Mouse (Mus musculus): ENCODE results near the gene Dnase2a.
A peak's percentile ranks its signal among the peaks of the same experiment; 100 is the strongest.

DNA sequence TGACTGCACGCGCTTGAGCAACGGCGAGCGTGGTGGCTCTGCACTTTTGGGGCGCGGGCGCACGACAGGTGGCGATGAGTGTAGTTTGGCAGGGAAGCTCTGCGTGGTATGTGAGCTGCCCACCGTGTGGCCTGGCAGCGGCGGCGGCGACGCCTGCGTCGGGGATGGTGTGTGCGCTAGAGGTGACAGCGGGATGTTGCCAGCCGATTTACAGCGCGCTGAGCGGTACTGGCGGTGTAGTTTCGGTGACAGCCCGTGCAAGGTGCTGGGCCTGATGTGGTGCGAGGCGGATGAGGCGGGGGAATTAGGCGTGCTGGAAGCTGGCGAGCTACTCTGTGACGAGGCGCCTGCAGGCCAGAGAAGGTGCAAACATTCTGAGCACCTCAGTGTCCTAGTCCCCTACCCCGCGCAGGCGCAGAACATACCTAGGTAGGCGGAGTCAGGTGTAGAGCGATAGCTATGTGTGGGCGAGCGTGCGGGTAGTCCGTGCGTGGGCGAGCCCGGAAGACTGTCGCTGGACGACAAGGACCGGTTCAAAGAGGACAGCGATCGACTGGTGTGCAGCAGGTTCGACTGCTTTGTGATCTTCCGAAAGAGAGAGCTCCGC lies 4.6 kb downstream of the Dnase2a start:
- TF ChIP-seq CTCF (IDR thresholded peaks at IDR 0.05; ENCODE audit: borderline replicate concordance, insufficient read depth, low read depth, low read length) (no peak), POLR2A (IDR thresholded peaks at IDR 0.05; ENCODE audit: borderline replicate concordance, insufficient read depth, low read length) (peak; percentile 84; the same call in 1 of the 2 replicates)

Measured in cerebellum, adult 2 months (tissue).